Mouse (Mus musculus) cerebellum, adult 9-11 months (tissue): ENCODE measurements around the gene Gm49383.
"Not testable (repeated sequence)": the region's sequence is repeated elsewhere in the genome, so short reads cannot be mapped to it uniquely, and the experiment has no call there.

Source experiments
- DNase-seq: peaks from one replicate; pipeline ENCODE4 v3.0.0; 2022

Gene Gm49383

GRCm38 (mm10) chr12:69198985-69199384 is 2.1 kb upstream of the Gm49383 start:
- no peak for DNase-seq

- DNase-seq = no peak
Observed at GRCm38 (mm10) chr12:69198164-69198535, 1.2 kb upstream of the Gm49383 start, which contains the start of gene Dnaaf2. Gene Dnaaf2, minus strand, starts transcription at chr12:69198429.

GRCm38 (mm10) chr12:69197378-69198163 is 667 bp upstream of the Gm49383 start:
- peak; percentile 67 for DNase-seq

- DNase-seq = no peak
Observed at GRCm38 (mm10) chr12:69192637-69193036, 4.3 kb downstream of the Gm49383 start.

GRCm38 (mm10) chr12:69191396-69191795 is 5.5 kb downstream of the Gm49383 start:
- DNase-seq = no peak

GRCm38 (mm10) chr12:69190522-69190921 is 6.4 kb downstream of the Gm49383 start:
- DNase-seq = no peak

- DNase-seq = no peak
Observed at GRCm38 (mm10) chr12:69190074-69190473, 6.8 kb downstream of the Gm49383 start.

GRCm38 (mm10) chr12:69186811-69187471 is 10.0 kb downstream of the Gm49383 start:
- no peak for DNase-seq

- DNase-seq = no peak
Observed at GRCm38 (mm10) chr12:69185371-69185770, 11.5 kb downstream of the Gm49383 start.

- no peak for DNase-seq
Observed at GRCm38 (mm10) chr12:69184342-69185295, 12.3 kb downstream of the Gm49383 start.

GRCm38 (mm10) chr12:69183583-69184308 is 13.2 kb downstream of the Gm49383 start, which contains the start of the genes Rpl36al and Mgat2:
Gene Rpl36al, minus strand, starts transcription at chr12:69184083.
Gene Mgat2, plus strand, starts transcription at chr12:69184157.
- DNase-seq = peak; percentile 98

- no peak for DNase-seq
Observed at GRCm38 (mm10) chr12:69181800-69182199, 15.1 kb downstream of the Gm49383 start.

GRCm38 (mm10) chr12:69179371-69179770 is 17.5 kb downstream of the Gm49383 start:
- DNase-seq = no peak

- DNase-seq = no peak
Observed at GRCm38 (mm10) chr12:69177526-69177925, 19.4 kb downstream of the Gm49383 start.

GRCm38 (mm10) chr12:69175975-69176374 is 20.9 kb downstream of the Gm49383 start:
- no peak for DNase-seq

- no peak for DNase-seq
Observed at GRCm38 (mm10) chr12:69171307-69171706, 25.6 kb downstream of the Gm49383 start.

- peak; percentile 86 for DNase-seq
Observed at GRCm38 (mm10) chr12:69168461-69169106, 28.3 kb downstream of the Gm49383 start, which contains the start of gene Lrr1. Gene Lrr1, plus strand, starts transcription at chr12:69168814.

GRCm38 (mm10) chr12:69167656-69168460 is 29.0 kb downstream of the Gm49383 start:
- no peak for DNase-seq

GRCm38 (mm10) chr12:69166861-69167581 is 29.9 kb downstream of the Gm49383 start:
- not testable (repeated sequence) for DNase-seq

- DNase-seq = no peak
Observed at GRCm38 (mm10) chr12:69164904-69165303, 32.0 kb downstream of the Gm49383 start.
